Mouse (Mus musculus): Measurements from ENCODE around the gene Atp2b1.
"Not testable (repeated sequence)": the region's sequence is repeated elsewhere in the genome, so short reads cannot be mapped to it uniquely, and the experiment has no call there.

Gene Atp2b1

GRCm38 (mm10) chr10:98967240-98967891, 53.2 kb downstream of the Atp2b1 start:
- no peak for DNase-seq

GRCm38 (mm10) chr10:98970917-98971316, 56.7 kb downstream of the Atp2b1 start:
- DNase-seq, result no peak

- no peak for DNase-seq
Observed at GRCm38 (mm10) chr10:98972359-98972758, 58.2 kb downstream of the Atp2b1 start.

- DNase-seq, result no peak
Observed at GRCm38 (mm10) chr10:98972912-98973605, 58.9 kb downstream of the Atp2b1 start.

DNA sequence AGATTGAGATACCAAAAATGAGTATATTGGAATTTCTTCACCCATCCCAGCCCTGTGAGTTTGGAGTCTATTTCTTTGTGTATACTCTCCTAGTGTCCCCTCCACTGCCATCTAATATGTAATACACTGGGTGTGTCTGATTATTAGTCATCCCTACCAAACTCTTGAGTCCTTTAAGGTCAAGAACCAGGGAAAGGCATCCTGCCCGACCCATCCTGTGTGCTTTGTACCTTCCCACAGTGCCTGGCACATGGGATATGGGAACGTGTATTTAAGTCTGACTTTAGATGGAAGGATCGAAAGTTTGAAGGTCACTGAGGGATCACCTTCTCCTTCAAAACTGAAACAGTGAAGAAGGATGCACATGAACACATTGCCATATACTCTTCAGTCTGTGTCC, 60.4 kb downstream of the Atp2b1 start:
- DNase-seq, result no peak

- no peak for DNase-seq
Observed at GRCm38 (mm10) chr10:98975611-98976010, 61.4 kb downstream of the Atp2b1 start.

DNA sequence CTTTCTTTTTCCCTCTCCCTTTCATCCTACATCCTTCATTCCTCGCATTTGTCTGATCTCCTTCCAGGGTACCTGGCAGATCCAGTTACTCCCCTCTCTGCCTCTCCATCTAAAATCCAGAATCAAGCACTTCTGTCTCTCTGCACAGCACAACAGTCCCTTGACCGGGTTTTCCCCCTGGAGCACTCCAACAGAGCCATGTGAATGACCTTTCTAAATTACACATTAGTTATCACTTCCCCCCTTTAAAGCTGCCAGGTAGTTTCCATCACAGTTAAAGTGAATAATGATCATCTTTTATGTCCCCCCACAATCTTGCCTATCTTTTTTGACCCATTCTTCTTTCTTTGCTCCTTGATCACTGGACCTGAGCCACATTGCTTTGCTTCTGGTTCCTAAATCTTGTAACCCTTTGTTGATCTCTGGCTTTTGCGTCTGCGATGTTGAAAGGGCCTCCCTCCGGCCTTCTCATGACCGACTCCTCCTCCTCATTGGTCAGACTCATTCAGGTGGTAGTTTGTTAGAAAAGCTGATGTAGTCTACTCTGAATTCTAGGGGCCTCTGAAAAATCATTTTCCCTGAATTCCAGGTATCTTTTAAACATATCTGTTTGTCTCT, 62.8 kb downstream of the Atp2b1 start:
- DNase-seq, result no peak

- DNase-seq, result peak in 1 of 2 experiments; percentile 33
Observed at GRCm38 (mm10) chr10:98978766-98979165, 64.6 kb downstream of the Atp2b1 start.

- DNase-seq, result no peak
Observed at GRCm38 (mm10) chr10:98979296-98979695, 65.1 kb downstream of the Atp2b1 start.

- no peak for DNase-seq
Observed at GRCm38 (mm10) chr10:98979951-98980350, 65.7 kb downstream of the Atp2b1 start.

- DNase-seq, result no peak
Observed at GRCm38 (mm10) chr10:98991964-98992363, 77.8 kb downstream of the Atp2b1 start.

DNA sequence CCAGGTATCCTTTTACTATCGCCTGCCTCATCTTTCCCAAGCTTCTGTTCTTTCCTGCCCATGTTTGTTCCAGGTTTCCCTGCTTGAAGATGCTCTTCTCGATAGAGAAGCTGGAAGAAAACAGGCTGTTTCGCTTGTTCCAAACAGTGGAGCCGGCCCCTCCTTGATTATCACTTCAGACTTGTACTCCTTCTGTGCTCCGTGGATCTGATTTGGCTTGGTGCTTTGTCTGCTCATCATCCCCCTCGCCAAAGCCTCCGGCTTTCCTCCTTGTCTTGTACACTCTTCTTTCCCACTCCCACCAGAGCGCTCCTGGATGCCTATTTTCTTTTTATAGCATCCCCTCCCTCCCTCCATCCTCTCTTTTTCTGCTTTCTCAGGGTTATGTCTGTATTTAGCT, 79.0 kb downstream of the Atp2b1 start:
- no peak for DNase-seq

DNA sequence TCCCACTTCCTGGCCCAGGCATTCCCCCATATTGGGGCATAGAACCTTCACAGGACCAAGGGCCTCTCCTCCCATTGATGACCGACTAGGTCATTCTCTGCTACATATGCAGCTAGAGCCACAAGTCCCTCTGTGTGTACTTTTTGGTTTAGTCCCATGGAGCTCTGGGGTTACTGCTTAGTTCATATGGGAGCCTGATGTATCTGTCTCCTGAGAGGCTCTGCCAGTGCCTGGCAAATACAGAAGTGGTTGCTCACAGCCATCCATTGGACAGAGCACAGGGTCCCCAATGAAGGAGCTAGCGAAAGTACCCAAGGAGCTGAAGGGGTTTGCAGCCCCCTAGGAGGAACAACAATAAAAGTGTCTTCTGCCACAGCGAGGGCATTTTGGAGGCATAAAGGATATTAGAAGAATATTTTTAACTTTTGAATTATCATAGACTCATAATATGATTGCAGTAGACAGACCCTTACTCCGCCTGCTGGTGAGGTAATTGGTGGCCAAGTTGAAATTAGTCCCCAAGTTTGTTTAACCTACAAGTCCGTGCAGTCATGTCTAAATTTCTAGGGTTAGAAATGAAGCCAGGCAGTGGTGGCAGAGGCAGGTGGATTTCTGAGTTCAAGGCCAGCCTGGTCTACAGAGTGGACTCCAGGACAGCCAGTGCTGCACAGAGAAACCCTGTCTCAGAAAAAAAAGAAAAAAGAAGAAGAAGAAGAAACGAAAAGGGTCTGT, 81.0 kb downstream of the Atp2b1 start:
- not testable (repeated sequence) for DNase-seq

DNA sequence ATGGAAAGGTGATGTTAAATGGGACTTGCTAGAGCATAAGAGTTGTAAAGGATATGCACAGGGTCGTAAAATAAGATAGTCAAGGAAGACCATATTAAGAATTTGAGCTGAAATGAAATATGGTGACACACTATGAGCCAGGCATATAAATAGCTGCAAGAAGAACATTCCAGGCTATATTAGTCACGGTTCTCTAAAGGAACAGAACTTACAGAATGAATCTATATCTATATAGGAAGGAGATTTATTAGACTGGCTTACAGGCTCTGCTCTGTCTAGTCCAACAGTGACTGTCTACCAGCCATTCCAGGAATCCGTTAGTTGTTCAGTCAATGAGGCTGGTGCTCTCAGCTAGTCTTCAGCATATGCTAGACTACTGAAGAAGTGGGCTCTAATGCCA, 90.7 kb downstream of the Atp2b1 start:
- DNase-seq, result no peak

DNA sequence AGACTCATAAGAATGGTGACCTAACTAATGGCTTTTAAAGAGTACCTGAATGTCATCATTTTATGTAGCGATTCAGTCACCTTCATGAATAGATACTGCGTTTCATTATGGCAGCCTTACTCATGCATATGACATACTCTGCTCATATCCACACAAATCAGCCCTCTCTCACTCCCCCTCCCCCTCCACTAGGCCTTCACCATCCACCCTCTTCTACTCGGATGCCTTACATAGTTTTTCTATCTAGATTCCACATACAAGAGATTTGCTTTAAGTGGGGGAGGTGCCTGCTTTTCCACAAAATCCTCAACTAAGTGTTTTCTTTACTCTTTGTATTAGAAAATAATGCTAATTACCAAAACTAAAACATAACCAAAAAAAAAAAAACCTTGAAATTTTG, 96.9 kb downstream of the Atp2b1 start:
- no peak for DNase-seq

DNA sequence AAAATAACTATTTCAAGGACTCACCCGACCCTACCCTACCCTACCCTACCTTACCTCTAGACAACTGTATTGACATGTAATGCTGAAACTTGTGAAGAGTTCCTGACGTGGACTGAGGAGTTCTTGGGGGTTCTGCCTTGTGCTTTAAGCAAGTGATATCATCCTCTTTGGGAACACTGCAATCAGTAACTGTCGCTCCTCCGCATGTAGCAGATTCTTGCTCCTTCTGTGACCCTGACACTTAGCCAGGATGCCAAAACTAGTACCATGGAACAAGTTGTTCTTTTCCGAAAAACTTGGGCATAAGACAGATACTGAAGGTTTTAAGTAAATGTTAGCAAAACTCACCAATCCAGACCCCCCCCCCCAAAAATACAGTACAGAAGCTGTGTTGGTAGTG, 97.9 kb downstream of the Atp2b1 start:
- no peak for DNase-seq

DNA sequence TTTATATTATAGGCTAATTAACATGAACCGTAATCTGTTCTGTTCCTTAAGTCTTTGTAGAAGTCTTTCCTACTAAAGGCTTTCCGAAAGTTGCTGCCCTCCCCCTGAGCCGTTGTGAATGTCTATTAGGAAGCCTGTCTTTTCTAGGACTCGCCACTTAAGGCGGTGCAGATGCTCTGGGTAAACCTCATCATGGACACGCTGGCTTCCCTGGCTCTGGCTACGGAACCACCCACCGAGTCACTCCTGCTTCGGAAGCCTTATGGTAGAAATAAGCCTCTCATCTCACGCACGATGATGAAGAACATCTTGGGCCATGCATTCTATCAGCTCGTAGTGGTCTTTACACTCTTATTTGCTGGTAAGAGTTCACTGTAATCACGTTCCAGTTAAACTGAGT, 100.5 kb downstream of the Atp2b1 start:
- no peak for DNase-seq

GRCm38 (mm10) chr10:99016996-99017395, 102.8 kb downstream of the Atp2b1 start:
- DNase-seq, result no peak

GRCm38 (mm10) chr10:99027462-99027861, 113.3 kb downstream of the Atp2b1 start:
- no peak for DNase-seq

DNA sequence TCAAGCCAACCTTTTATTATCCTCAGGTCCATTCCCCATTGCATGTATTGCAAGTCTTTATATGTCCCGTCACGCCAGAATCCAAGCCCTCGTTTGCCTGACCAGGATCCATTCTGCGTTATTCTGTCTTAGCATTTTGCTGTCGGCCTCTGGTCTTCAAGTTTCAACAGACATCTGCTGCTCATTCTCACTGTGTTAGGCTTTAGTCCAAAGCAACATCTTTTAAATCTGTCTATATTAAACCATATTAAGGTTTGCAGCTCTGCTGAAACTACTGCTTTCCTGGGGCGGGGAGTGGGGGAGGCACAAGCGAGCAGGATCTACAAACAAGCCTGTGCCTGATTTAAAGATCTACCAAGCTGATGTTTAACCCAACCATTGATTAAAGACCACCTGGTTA, 115.6 kb downstream of the Atp2b1 start:
- DNase-seq, result no peak

DNA sequence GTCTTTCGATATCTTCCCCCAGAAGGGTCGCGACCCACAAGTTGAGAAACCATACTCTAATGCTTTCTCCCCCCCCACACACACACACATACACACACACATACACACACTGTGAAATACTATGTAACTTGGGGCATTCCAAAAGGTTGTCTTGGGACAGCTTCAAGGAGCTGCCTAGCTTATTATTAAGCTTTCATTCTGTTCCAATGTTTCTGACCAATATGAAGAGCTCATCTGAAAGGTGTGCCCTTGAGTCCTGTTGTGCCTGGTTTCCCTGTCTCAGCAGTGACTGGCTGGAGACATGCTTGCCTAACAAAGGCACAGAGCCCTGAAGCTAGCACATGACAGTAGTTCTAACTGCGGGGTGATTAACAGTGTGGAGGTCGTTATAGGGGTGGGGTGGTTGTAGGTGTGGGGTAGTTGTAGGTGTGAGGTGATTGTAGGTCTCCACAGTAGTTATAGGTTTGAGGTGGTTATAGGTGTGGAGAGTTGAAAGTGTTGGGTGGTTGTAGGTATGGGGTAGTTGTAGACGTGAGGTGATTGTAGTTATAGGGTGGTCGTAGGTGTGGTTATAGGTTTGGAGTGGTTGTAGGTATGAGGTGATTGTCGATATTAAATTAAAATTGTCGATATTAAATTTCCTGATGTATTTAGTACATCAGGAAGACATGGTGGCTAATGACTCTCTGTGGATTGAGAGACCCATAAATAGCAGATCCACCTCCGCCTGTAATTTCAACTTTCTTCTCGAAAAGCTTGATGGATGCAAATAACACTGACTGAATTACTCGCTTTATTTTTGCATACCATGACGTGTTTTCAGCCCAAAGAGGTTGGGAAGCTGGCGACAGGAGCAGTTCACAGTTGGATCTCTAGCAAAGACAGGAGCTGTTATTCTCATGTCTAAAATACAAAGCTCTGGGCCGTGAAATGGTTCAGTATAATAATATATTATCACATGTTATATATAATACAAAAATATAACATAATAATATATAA, 119.9 kb downstream of the Atp2b1 start:
- no peak for DNase-seq
